Mouse (Mus musculus) hindbrain, embryonic 10.5 days (tissue): ENCODE results near the gene Fbxl21. TPM values are rescaled to one million over a fixed set of nuclear protein-coding genes. Genes with fewer than 3 reads are reported as not detected.

Experiments
- DNase-seq: peaks from one replicate; pipeline ENCODE4 v3.0.0-alpha.2; 2017; ENCODE audit warnings: low spot score
- H3K27ac ChIP-seq: fragments of 300-500 bp; sonication (generic); 2 replicates; pipeline ENCODE4 v1.5.1; 2016; ENCODE audit warnings: mild to moderate bottlenecking, moderate library complexity
- H3K27me3 ChIP-seq: fragments of 300-500 bp; sonication (generic); 2 replicates; pipeline ENCODE4 v1.6.1; 2016; ENCODE audit warnings: mild to moderate bottlenecking; ENCODE audit not compliant: poor library complexity, insufficient read depth, severe bottlenecking
- H3K36me3 ChIP-seq: fragments of 300-500 bp; sonication (generic); 2 replicates; pipeline ENCODE4 v1.6.1; 2016; ENCODE audit warnings: mild to moderate bottlenecking, moderate library complexity
- H3K4me1 ChIP-seq: fragments of 300-500 bp; sonication (generic); replicated peaks from 2 replicates; pipeline ENCODE4 v1.6.1; 2016; ENCODE audit warnings: mild to moderate bottlenecking
- H3K4me3 ChIP-seq: fragments of 300-500 bp; sonication (generic); 2 replicates; pipeline ENCODE4 v1.5.1; 2016; ENCODE audit warnings: mild to moderate bottlenecking, moderate library complexity
- H3K9me3 ChIP-seq: fragments of 300-500 bp; sonication (generic); 2 replicates; pipeline ENCODE4 v1.6.1; 2016; ENCODE audit warnings: mild to moderate bottlenecking, moderate library complexity
- WGBS: fragments of 180-500 bp; shearing (Covaris S2); methylation state at CpG from one replicate; pipeline ENCODE4 v1.1.7; 2016; 5-methylcytosine and 5-hydroxymethylcytosine counted together
- polyA plus RNA-seq: library from polyadenylated mRNA; unstranded; fragments of >200 nt; fragmentation: Nextera tagmentation; extraction: Ambion mirVana; gene quantifications from 2 replicates; pipeline ENCODE4 v1.2.1, GENCODE M21; 2016

Fbxl21 gene
- polyA plus RNA-seq, 1 experiment from 2014 or later: 3.2 TPM

DNA sequence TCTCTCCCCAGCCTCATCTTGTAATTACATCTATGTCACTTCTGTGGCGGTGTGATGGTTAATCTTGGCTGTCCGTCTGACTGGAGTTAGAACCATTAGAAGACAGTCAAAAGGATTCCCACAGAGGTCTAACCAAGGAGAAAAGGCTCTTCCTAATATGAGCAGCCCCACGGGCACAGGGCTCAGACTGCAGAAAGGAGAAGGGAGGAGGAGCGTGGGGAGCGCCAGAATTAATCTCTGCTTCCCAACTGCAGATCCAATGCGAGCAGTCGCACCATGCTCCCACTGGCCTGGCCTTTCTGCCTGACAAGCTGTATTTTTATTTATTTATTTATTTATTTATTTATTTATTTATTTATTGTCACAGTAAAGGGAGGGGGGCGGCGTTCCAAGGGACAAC, 21.5 kb downstream of the Fbxl21 start:
- no peaks in the 10 kb centered on the region for H3K36me3 ChIP-seq
- no peak overlapping the region for H3K4me3 ChIP-seq
- H3K4me1 ChIP-seq: peaks cover 13% of the 10 kb centered on the region; the same call in 1 of the 2 replicates
- DNase-seq: no peak
- no peaks in the 10 kb centered on the region for H3K9me3 ChIP-seq
- H3K27me3 ChIP-seq: no peaks in the 10 kb centered on the region
- WGBS: 81% methylated on average over 9 of the region's 9 CpGs
- no peak overlapping the region for H3K27ac ChIP-seq

DNA sequence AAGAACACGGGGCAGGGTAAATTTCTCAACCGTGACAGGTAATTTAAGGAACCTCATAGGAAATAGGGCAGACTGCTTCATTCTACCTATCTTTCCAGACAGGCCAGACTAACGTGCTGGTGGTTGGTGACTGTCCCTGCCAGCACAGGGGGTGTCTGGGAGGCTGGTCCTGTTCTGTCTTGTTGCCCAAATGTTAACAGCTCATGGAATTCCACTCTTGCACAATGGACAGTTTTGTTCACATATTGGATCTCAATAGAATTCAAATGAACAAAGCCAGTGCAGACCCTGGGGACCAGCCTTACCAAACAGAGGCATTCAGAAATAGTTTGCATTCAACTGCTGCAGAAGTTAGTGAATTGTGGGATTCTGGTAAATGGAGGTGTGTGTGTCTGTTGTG, 22.7 kb downstream of the Fbxl21 start:
- Histone ChIP-seq H3K4me3 (no peak overlapping the region), H3K27ac (no peak overlapping the region), H3K36me3 (no peaks in the 10 kb centered on the region), H3K9me3 (no peaks in the 10 kb centered on the region), H3K4me1 (peaks cover 13% of the 10 kb centered on the region; the same call in 1 of the 2 replicates), H3K27me3 (no peaks in the 10 kb centered on the region)
- no peak for DNase-seq
- WGBS: 57% methylated on average over 3 of the region's 3 CpGs

DNA sequence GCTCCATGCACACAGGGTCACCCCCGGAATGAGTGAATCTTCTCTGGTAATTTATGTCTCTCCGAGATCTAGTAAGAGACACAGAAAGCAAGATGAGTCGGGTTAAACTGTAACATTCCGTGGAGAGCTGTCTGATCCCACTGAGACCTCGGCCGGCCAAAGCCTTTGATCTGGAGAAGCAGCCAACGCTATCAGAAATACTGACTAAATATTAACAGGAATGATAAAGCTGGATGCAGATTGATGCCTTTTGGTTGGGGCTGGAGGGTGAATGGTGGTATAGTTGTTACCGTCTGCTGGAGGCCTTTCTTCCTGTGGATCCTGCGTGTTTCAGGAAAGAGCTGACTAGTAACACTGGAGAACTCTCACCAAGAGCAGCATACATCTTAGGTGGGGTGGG, 26.1 kb downstream of the Fbxl21 start, which contains the start of gene Lect2:
Gene Lect2, minus strand, starts transcription at position 102 of the 400 bp plus-strand sequence.
- no peaks in the 10 kb centered on the region for H3K9me3 ChIP-seq
- H3K27ac ChIP-seq: no peak within 1 kb of the TSS; the same call in 1 of the 2 replicates
- no peaks in the 10 kb centered on the region for H3K27me3 ChIP-seq
- H3K4me1 ChIP-seq: peaks cover 17% of the 10 kb centered on the region; the same call in 1 of the 2 replicates
- peak; percentile 1 for DNase-seq
- no peaks in the 10 kb centered on the region for H3K36me3 ChIP-seq
- 79% methylated on average over 9 of the region's 9 CpGs for WGBS
- H3K4me3 ChIP-seq: no peak within 1 kb of the TSS

DNA sequence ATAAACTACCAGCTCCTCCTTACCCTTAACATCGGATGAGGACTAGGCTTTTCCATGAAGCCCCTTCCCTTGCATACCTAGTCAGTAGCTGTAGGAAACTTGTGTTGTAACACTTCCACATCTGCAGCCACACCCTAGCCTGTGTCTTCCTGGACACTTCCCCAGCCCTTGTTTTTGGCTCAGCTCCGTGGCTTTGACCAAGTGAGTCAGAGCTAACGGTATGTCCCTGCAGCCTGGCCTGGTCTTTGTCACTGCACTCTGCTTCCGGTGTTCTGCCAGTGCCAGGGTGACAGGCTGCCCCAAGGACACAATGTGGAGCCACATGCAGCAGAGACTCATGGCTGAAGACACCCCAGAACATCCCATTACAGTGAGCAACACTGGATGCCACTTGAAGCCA, 27.1 kb downstream of the Fbxl21 start:
- Histone ChIP-seq H3K4me3 (no peak overlapping the region), H3K36me3 (no peaks in the 10 kb centered on the region), H3K27me3 (no peaks in the 10 kb centered on the region), H3K4me1 (peaks cover 16% of the 10 kb centered on the region), H3K9me3 (no peaks in the 10 kb centered on the region), H3K27ac (no peak overlapping the region; the same call in 1 of the 2 replicates)
- peak; percentile 2 for DNase-seq
- 77% methylated on average over 4 of the region's 4 CpGs for WGBS

DNA sequence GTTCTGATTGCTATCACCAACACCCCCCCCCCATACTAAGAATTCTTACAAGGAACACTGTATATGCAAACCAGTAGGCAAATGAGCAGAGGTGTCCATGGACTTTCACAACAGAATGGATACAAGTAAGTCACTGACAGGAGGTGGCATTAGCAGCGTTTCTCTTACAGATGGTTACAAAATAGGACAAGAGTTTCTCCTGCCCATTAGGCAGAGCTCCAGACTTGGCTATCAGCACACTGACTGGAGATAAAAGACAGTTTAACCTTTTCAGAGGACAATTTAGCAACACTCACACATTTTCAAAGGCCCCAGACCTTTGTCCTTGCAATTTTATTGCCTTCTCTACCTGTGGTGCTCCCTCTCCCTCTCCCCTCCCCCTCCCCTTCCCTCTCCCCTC, 28.3 kb downstream of the Fbxl21 start:
- Histone ChIP-seq H3K27me3 (no peaks in the 10 kb centered on the region), H3K9me3 (no peaks in the 10 kb centered on the region), H3K36me3 (no peaks in the 10 kb centered on the region), H3K4me1 (peaks cover 22% of the 10 kb centered on the region), H3K4me3 (no peak overlapping the region), H3K27ac (no peak overlapping the region)
- DNase-seq: no peak
- WGBS: 61% methylated on average over 1 of the region's 1 CpGs

DNA sequence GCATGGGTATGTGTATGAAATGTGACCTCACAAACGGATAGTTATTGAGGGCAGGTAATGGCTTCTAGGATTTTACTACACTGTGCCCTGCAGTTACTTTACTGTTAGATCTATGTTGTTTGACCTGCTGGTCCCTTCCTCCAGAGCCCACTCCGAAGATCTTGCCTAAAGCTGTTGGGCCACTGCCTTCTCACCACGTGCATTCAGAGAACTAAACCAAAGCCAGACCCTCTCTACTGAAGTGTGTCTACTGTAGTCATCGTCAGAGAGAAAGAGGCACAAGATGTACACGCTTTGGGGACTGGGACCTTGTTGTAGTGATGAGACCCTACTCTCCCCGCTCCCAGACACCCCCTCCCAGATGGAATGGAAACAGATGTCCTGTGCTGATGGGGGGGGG, 29.4 kb downstream of the Fbxl21 start:
- no peak overlapping the region for H3K4me3 ChIP-seq
- H3K36me3 ChIP-seq: no peaks in the 10 kb centered on the region
- H3K27ac ChIP-seq: no peak overlapping the region
- 80% methylated on average over 6 of the region's 6 CpGs for WGBS
- DNase-seq: no peak
- no peaks in the 10 kb centered on the region for H3K9me3 ChIP-seq
- H3K4me1 ChIP-seq: peaks cover 22% of the 10 kb centered on the region
- H3K27me3 ChIP-seq: no peaks in the 10 kb centered on the region

DNA sequence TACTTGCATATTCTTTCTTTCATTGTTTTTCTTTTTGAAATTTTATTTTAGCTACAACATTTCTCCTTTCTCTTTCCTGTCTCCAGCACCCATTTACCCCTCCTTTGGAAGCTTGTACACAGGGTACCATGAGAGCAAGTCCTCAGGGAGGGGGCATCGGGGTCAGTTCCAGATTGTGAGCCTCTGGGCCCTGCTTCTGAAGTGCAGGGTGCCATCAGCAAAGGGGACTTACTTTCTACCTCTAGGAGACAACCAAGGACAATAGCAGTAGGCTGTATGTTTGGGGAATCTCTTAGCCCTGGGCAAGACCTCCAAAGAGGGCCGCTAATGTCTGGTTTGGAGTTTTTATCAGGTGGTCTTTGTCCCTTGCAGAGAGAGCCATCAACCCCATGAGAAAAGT, 31.7 kb downstream of the Fbxl21 start:
- no peak for DNase-seq
- Histone ChIP-seq H3K36me3 (no peaks in the 10 kb centered on the region), H3K27me3 (no peaks in the 10 kb centered on the region), H3K4me1 (peaks cover 38% of the 10 kb centered on the region), H3K4me3 (no peak overlapping the region), H3K27ac (peak overlapping the region; percentile 23; the same call in 1 of the 2 replicates), H3K9me3 (no peaks in the 10 kb centered on the region)
- whole genome bisulfite sequencing: 48% methylated on average over 2 of the region's 2 CpGs

DNA sequence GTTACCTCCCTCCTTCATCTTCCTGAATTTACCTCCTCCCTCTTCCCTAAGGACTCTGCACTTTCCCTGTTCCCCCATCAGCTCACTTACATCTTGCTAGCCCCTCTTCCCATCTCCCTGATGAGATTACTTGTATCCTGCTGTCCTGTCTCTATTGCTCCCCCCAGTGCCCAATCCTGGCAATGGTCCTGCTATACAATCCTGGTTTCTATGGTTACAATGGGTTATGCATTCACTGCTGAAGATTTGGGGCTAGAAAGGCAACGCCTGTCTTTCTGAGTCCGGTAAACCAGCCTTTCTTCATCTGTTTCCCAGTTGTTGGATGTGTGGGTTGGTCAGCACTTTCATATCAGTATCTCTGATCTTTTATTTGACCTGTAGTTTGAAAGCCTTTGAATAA, 32.1 kb downstream of the Fbxl21 start:
- H3K4me3 ChIP-seq: no peak overlapping the region
- H3K27ac ChIP-seq: peak overlapping the region; percentile 31
- peak; percentile 76 for DNase-seq
- WGBS: 7% methylated on average over 2 of the region's 2 CpGs
- peaks cover 43% of the 10 kb centered on the region for H3K4me1 ChIP-seq
- H3K36me3 ChIP-seq: no peaks in the 10 kb centered on the region
- H3K27me3 ChIP-seq: no peaks in the 10 kb centered on the region
- H3K9me3 ChIP-seq: no peaks in the 10 kb centered on the region

DNA sequence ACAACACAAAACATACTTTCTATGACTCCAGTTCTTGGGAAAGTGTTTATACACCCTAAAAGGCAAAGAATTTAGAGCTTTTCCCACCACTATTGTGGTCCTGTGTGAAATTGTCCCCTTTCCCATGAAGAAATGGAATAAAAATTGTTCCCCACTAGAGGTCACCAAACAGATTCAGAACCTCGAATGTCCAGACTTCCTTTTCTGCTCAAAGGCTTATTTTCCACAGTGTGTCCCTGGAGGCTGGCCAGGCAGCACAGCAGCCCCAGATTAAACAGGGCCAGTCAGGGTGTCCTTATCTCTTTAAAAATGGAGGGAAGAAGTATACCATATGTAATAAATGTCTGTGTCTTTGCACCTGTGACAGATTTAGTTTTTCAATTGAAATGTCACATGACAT, 33.7 kb downstream of the Fbxl21 start:
- WGBS: 14% methylated on average over 1 of the region's 1 CpGs
- Histone ChIP-seq H3K4me3 (no peak overlapping the region), H3K9me3 (no peaks in the 10 kb centered on the region), H3K4me1 (peaks cover 47% of the 10 kb centered on the region), H3K36me3 (no peaks in the 10 kb centered on the region), H3K27me3 (no peaks in the 10 kb centered on the region), H3K27ac (no peak overlapping the region)
- no peak for DNase-seq

DNA sequence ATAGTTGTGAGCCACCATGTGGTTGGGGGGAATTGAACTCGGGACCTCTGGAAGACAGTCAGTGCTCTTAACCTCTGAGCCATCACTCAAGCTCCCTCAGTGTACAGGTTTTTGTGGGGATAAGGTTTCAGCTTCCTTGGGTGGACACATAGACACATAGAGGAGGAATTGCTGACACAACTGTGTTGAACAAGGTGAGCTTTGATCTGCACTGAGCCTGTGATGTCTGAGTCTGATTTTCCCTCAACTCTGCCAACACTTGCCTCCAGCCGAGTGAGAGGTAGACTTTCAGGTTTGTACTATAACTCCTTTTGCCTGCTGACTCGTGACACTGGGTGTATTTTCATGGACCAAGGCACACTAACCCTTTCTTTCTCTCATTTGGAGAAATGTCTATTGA, 34.4 kb downstream of the Fbxl21 start:
- no peak overlapping the region for H3K27ac ChIP-seq
- H3K4me1 ChIP-seq: peaks cover 47% of the 10 kb centered on the region
- no peak overlapping the region for H3K4me3 ChIP-seq
- H3K9me3 ChIP-seq: no peaks in the 10 kb centered on the region
- no peaks in the 10 kb centered on the region for H3K27me3 ChIP-seq
- no peak for DNase-seq
- H3K36me3 ChIP-seq: no peaks in the 10 kb centered on the region
- 87% methylated on average over 3 of the region's 3 CpGs for WGBS

DNA sequence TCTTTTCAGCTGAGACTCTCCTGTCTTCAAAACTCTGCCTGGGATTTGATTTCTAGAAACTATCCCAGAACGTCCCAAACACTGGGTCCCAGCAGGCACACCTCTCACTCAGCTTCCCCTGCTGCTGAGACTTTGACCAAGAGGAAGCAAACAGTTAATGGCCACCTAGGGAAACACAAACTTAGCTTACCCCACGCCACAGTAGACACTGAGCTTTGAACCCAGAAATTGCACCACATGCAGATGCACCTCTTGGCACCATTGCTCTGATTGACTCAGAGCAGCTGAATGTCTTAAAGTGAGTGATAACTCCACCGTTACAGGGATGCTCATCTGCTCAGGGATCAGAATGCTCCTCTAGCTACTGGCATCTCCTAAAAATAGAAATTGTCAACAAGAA, 36.5 kb downstream of the Fbxl21 start:
- Histone ChIP-seq H3K9me3 (no peaks in the 10 kb centered on the region), H3K4me3 (no peak overlapping the region), H3K27me3 (no peaks in the 10 kb centered on the region), H3K27ac (peak overlapping the region; percentile 56), H3K36me3 (no peaks in the 10 kb centered on the region), H3K4me1 (peaks cover 43% of the 10 kb centered on the region)
- WGBS: 24% methylated on average over 3 of the region's 3 CpGs
- no peak for DNase-seq

DNA sequence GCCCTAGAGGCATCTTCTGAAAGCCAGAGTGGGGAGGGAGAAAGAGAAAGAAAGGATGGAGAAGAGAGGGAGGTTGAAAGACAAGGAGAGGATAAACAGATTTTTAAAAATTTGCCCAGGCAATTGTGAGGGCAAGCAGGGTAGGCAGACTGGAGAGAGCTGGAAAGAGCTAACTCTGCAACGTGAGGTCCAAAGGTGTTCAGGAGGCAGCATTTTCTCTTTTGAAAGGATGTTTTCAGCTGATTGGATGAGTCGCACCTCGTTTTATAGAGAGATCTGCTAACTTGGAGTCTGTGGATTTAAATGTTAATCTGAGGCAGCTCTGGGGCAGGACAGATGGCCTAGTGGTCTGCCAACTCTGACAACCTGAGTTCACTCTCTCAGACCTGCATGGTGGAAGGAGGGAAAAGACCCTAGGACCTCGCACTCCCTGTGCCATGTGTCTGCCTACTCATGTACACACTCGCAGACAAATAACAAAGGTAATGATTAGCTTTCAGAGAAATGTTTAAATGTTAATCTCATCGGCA, 37.6 kb downstream of the Fbxl21 start:
- DNase-seq: no peak
- H3K27me3 ChIP-seq: no peaks in the 10 kb centered on the region
- no peak overlapping the region for H3K4me3 ChIP-seq
- no peak overlapping the region for H3K27ac ChIP-seq
- H3K4me1 ChIP-seq: peaks cover 32% of the 10 kb centered on the region
- no peaks in the 10 kb centered on the region for H3K9me3 ChIP-seq
- WGBS: 88% methylated on average over 6 of the region's 6 CpGs
- H3K36me3 ChIP-seq: no peaks in the 10 kb centered on the region

DNA sequence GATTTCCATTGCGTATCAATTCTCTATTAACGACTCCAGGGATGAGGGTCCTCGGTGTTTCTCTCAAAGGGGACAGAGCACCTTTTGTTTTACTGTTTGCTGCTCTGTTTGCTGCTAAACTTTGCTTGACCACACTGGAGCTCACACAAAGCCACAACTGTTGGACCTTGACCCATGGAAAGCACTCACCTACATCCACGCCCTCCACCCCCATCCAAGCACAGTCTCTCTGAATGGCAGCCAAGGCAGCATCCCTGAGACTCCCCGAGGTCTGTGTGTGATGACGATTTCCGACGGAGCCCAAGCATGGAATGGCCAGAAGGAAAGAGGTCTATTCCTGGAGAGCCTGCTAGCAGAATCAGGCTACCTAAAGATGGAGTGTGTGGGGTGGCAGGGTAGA, 38.9 kb downstream of the Fbxl21 start:
- Histone ChIP-seq H3K27ac (no peak overlapping the region), H3K4me3 (no peak overlapping the region), H3K4me1 (peaks cover 25% of the 10 kb centered on the region), H3K27me3 (no peaks in the 10 kb centered on the region), H3K9me3 (no peaks in the 10 kb centered on the region), H3K36me3 (no peaks in the 10 kb centered on the region)
- no peak for DNase-seq
- WGBS: 77% methylated on average over 8 of the region's 8 CpGs

DNA sequence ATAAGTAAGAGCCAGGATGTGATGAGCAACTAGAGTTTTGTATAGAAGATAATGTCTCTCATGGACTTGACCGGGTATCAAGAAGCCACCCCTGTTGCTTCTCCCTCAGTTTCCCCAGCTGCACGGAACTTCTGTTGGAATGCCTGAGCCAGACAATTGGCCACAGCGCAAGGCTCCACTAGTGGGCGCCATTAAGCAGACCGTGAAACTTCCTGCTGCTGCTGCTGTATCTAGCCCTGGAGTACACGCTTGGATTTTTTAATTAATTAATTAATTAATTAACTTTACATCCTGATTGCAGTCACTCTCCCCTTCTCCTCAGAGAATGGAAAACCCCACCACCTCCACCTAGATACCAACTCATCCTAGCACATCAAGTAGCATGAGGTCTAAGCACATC, 40.8 kb downstream of the Fbxl21 start:
- H3K9me3 ChIP-seq: no peaks in the 10 kb centered on the region
- H3K27ac ChIP-seq: no peak overlapping the region
- peak; percentile 35 for DNase-seq
- H3K4me1 ChIP-seq: peaks cover 21% of the 10 kb centered on the region
- H3K27me3 ChIP-seq: no peaks in the 10 kb centered on the region
- 40% methylated on average over 6 of the region's 6 CpGs for WGBS
- no peak overlapping the region for H3K4me3 ChIP-seq
- no peaks in the 10 kb centered on the region for H3K36me3 ChIP-seq
